Mouse (Mus musculus) CD8-positive naive resting alpha-beta T cell, adult 2 months (primary cell): ENCODE data around the gene Pgpep1l.

Experiments used
- DNase-seq, 2 experiments: peaks; one replicate each; pipeline ENCODE4 v3.0.0; 2022; ENCODE audit warnings: low read depth in 2 of 2, low spot score in 2 of 2

Gene Pgpep1l

DNA sequence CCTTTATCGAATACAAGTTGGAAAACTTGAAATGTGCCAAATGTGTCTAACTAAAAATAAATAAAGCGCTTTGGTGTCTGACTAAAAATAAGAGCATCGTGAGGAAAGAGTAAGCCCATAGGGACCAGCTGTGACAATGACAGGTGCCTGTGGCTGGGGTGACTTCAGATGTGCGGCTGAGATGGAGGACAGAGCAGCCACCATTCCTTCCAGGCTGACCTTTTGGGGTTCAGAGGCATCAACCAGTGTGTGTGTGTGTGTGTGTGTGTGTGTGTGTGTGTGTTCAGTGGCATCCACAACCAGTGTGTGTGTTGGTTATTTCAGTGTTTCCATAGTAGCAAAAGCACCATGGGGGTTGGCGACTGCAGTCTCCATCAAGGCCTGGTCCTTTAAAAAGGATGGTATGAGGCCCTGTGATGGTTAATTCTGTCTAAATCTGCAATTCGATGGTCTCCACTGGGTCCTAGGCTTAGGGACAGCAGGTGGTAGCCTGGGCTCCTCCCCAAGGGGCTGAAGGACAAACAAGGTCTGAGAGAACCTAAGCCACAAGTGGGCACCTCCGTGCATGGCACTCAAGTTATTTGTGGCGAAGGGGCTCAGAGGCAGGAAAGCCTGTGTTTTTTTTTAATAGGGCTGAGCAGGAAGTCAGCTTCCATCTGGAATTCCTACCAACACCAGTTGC, 546 bp downstream of the Pgpep1l start:
- no peak for DNase-seq

DNA sequence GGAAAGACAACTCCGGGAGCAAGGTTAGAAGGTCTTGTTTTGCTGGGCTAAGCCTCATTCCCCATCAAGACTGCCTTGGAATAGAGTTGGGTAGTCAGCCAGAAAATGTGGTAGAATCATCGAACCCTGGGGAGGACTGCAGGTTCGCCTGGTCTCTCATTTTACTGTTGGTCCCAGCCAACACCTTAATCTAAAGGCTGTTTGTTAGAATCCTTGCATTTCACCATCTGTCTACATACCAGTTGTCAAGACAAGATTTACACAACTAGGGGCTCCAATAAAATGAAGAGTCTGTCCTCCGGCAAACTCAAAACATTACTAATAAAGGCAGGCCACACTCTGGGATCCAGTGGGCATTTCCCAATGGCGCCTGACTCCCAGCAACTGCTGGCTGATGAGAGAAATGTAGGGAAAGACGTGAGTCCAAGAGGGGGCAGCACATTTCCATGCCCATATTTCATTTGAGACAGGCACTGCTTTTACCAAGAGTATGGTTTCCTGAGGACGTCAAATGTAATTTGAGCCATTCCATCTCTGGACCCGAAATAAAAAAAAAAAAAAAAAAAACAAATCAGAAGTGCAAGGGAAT, 1.3 kb downstream of the Pgpep1l start:
- no peak for DNase-seq

DNA sequence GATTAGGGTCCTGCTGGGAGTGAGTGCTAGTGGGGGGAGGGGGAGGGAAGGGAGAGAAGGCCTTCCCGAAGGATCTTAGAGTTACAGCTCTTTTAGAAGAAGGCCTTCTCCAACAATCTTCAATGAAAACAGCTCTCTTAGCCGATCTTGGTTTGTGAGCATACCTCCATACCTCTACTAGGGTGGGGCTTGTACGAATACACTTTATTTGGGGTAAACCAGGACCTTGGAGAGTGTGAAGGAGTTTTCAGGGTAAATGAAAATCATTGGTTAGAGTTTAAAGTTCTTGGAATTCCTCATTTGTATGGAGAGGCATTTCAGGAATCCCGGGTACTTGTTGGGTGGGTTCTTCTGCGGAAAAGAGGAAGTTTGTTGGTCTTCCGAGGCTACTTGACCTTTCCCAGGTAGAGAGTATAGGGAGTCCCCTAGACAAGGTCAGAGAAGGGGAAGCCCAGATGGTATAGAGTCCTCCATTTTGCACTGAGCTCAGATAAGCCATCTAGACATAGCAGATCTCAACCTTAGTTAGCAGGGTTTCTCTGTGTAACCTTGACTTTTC, 4.4 kb downstream of the Pgpep1l start:
- DNase-seq = no peak

DNA sequence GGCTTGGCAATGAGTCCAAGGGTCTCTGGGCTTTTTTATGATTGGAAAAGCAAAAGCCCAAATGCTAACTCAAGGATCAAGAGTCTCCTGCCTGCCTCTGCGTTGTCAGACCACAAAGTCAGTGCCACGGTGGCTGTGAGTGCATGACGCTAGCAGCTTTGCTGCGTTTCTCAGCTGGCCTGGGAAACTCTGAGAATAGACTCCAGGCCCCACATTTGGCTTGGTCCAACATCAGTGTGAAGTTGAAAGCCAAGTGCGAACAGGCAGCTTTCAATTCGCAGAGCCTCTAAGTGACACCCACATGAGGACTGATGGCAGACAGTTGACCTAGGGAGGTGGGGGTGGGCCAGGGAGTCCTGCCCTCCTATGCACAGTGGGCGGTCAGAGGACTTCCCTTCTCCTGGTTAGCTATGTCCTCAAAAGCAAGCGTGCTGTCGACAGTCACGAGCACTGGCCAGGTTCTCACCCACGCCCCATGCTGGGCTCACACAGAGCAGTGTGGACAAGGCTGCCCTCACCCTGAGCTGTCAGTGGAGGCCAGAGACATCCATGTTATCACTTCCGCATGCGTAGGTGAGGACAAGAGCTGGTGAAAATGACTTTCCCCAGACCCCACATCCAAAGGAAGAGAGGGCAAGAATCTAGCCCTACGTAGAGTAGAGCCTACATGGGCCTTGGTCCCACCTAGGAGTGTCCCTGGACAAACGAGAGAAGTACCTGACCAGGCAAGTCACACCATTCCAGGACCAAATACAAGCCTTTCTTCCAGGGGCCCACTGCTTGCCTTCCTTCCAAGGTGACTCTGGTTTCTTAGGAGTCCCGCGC, 5.5 kb downstream of the Pgpep1l start:
- DNase-seq = no peak

DNA sequence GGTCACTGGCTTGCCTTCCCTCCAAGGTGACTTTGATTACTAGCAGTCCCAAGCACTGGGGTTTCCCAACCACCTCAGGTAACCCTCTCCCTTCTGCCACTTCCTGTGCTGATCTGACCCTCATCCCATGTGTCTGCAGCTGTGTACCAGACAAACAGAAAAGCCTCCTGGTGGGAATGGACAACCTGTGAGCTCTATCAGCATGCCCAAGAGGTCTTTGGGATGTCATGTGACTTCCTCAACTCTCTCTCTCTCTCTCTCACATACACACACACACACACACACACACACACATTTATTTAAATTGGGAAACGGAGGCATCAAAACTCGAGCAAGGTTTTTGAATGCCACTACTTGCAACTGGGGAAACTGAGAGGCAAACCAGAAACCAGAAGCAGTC, 6.3 kb downstream of the Pgpep1l start:
- DNase-seq = no peak

DNA sequence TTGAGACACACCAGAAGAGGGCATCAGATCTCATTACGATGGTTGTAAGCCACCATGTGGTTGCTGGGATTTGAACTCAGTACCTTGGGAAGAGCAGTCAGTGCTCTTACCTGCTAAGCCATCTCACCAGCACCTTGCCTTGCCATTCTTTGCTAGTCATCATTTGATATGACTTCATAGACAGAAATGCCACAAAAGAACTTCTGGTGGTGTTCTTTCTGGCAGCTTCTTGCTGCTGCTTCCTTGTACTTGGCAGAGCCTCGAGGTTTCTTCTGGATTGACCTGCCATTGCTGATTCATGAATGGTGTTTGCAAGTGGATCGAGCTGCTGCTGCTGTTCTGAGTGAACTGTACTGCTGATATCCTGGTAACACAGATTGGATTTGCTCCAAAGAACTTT, 13.1 kb downstream of the Pgpep1l start:
- no peak for DNase-seq

DNA sequence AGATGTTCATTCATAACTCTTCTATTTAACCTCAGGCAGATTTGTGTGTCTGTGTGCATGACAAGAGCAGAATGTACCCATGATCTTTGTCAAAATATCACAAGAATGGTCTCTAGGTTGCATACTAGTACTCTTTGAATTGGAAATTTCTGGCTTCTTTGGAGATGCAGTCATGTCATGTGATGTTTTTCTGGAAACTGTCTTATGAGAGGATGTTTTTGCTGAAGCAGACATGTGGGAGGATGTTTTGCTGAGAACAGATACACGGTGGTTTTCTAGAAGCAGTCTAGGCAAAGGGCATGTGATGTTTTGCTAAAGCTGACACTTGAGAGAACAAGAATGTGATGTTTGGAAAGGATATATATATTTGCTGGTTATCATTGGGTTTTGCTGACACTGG, 13.6 kb downstream of the Pgpep1l start:
- peak; percentile 68 to 73 for DNase-seq

DNA sequence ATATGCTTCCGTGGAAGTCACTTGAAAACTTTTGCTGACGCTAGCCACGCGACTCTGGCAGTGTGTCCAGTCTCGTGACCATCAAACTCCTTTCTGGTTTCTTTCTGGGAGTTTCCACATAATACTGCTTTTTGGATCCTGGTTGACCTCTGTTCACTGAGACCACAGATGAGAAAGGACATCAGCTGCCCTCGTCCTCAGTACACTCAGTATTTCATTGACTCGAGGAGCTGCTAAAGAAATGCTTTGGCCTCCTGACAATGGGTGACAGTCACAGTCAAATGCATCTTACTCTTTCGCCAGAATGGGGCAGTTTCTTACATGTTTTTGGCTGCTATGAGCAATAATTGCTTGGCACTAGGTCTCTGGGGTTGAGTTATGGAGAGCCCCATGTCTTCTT, 17.8 kb downstream of the Pgpep1l start:
- no peak for DNase-seq

DNA sequence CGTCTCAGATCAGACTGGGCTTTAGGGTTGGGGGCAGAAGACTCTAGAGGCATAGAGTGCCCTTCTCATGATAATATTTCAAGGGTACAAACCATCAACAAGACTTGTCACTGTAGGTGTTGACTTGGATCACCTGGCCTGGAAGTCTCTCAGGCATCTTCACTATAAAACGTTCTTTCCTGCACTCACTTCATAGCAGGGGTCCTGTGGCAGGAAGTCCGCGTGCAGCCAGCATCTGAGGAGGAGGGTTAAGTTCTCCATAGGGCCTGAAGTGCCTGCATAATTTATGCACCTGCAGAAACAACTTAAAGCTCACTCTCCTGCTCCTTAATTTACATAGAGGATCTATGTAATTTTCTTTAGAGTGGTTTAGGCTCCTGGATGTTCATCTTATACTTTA, 18.4 kb downstream of the Pgpep1l start:
- DNase-seq = no peak

DNA sequence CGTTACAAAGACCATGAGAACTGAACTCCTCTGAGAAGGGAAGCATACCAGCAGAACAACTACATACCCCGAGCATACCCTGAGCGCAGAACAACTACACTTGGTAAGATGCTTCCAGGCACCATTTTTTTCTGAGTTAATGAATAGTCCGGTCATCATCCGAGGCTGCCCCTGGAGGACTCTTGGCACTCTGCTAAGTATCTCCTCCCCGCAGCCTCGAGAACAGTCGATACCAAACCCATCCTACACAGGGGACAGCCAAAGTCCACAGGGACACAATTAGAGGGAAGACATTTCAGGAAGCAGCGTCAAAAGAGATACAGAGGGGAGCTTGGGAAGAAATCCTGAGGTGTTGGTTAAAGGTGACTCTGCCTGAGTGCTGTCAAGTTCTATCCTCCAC, 22.8 kb downstream of the Pgpep1l start:
- no peak for DNase-seq

DNA sequence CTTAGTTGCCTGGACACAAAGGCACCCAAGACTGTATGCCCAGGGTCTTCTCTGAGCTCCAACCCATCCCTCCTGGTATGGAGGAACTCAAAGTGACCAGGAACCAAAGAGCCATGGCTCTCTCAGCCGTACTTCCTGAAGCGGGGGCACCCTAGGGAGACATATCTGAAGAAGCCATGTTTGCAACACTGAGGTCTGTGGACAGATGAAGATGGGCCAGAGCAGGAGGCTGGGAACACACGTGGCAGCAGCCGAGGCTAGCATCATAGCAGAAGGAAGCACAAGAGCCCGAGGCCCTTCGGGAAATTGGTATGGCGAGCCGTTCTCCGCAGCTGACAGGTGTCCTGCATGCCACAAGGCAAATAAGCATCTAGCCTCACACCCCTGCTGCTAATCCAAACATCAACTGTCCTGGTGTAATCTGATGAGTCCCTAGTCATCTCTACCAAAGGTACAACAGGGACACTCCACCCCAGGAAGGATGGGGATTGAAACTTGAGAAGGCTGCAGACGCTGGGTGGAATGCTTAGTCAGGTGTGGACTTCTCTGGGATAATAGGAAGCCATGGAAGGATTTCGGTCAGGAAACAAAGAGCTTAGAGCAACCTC, 24.7 kb downstream of the Pgpep1l start:
- no peak for DNase-seq

DNA sequence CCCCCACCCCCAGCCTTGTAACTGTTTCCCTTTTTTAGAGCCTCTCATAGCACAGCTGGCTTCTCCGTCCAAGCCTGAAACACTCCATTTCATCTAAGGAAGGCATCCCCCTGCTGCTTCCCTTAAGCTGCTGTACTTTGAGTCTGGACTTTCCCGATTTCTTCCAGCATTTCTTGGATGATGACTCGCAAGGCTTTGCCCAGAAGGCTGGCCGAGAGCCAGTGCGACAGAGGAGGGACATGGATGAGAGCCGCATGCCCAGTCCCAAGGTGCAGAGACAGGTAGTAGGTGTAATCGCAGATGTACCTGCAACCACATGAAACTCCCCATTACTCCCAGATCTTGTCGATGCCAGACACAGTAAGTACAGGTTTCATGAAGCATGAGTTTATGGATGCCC, 27.2 kb downstream of the Pgpep1l start:
- DNase-seq = no peak

DNA sequence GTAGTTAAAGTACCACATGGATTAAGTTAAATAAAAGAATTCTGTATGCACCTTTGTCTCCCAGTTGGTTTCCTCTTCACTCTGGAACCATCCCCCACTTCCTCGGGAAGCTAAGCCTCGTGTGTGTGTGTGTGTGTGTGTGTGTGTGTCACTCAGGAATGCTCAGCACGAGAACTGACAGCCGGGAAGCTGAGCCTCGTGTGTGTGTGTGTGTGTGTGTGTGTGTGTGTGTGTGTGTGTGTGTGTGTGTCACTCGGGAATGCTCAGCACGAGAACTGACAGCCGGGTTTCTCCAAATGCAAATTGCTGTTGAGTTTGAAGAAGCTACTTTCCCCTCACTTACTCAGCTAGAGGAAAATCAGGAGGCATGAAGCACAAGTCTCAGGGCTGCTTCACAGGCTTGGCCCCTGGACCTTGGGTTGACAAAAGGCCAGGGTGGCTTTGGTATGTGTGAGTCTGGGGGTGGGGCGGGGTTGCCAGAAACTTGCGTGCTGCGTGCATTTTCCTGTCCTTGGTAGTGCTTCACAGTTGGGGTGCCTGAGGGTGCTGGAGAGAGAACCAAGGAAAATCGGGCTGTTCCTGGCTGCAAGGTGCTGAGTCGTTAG, 30.3 kb downstream of the Pgpep1l start:
- DNase-seq = no peak

DNA sequence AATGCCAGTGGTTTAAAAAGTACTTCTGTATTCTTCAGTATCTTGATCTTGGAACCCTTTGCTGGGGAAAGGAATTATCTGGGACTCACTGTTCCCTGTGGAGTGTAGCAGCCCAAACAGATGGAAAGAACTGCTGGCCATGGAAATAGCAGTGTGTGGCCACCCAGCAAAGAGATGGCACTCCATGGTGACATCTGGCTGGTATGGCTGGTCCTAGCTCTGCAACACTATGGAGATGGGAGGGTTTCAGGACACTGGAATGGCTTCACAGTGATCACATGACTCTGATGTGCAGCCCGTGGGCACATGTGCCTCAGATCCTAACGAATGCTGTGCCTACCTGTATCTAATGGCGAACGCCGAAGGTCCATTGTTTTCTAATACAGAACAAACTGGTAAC, 31.5 kb downstream of the Pgpep1l start:
- DNase-seq = no peak

DNA sequence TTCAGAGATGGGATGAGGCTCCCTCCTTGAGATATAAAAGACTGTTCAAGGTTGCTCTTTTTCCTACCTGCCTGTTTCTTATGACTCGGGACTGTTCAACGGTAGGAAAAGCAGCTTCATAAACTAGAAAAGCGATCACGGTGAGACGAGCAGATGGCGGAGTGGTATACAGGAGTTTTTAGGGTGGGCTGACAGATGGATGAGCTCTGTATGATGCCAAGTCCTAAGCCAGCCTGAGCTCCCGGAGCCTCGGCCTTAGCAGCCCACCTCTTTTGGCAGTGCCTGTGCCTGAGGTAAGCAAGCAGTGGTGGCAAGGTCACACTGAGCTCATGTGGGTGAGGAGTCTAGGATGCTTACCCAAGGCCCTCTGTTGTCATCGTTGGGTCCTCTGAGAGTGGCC, 33.2 kb downstream of the Pgpep1l start:
- DNase-seq = no peak

DNA sequence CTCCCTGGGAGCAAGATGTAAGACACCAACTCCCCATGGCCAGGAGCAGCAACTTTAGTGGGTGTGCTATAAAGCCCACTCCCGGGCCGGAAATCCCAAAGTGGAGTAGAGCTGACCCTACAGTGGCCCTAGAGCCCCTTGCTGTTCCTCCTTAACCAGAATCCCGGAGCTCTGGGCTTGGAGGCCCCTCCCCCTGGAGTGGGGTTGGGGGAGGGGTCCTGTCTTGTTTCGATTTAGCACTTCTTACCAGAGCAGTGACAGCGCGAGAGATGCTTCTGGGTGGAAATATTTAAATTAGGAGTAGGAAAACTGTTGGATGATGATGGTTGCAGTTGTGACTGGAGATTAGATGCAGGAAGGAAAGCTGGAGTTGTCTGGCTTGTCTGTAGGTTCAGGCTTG, 35.5 kb downstream of the Pgpep1l start:
- DNase-seq = no peak

DNA sequence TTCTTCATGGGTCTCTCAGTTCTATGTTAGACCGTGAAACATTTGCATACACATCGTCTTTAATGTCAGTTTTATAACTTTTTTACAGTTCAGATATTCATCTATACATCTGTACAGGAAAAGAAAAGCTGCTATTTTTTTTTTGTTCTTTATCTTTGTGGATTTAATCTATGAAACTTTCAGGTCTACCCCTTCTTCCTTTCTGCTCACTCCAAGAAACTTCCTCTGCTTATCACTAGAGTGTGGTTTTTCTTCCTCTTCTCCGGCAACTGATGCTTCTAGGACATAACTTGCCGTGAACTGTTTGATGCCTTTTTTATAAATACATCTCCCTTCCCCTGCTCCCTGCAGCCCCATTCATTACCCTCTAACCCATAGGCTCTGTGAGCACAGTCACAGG, 36.4 kb downstream of the Pgpep1l start:
- no peak for DNase-seq

DNA sequence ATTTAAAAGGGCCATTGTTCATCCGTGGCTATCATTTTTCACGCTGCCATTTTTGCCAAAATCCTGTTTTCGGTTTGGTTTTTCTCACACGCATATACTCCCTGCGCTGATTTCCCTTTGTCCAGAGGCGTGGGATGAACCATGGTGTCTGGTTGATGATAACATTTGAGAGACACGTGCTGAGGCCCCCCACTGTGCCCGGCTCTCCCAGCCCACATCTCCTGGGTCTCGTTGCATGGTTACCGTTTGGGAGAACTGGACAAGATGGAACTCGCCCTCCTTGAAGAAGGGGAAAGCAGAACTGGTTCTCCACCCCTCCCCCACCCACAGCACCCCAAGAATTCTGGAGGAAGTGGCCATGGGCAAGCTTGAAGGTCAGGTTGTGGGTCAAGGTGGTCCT, 37.0 kb downstream of the Pgpep1l start:
- DNase-seq = no peak

DNA sequence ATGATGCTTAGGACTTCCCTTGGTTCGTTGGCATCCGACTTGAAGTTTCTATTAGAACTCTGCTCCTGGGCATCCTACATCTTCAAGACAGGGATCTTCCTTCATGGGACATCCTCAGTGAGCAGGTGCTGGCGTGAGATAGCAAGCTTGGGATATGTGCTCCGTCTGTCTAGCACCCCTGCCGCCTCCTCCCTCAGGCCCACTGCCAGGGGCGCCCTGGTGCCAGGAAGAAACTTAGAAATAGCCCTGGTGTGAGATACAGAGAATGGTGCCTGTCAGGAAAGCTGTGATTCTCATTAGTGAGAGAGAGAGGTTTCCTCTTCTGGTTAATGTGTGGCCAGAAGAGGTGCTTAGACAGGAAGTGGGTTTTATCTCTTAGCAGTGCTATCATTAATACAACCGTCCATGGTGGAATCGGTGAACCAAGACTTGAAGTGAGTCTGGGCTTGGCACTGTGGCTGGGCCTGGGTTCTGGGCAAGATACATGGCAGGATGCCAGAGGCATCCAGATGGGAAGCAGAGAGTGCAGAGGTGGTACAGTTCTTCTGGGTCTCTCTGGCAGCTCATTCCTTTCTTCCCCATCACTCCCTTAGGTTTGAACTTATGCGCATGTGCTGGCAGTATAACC, 38.5 kb downstream of the Pgpep1l start:
- no peak for DNase-seq

DNA sequence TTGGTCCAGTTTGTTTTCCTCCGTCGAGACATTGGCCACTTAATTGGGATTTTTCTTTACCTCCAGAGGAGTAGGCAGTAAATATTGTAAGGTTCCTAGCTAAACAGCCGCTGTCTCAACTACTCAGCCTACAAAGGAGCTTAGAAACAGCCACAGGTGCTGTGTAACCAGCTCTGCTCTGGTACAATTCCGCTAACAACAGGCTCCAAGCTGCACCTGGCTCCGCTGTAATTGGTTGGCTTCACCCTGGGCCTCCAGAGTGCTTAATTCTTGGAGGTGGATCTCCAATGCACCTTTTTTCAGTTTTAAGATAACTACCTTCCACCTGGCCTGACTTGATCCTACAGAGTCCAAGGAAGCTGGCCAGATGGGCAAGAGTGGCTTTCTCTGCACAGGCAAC, 40.0 kb downstream of the Pgpep1l start:
- DNase-seq = no peak

DNA sequence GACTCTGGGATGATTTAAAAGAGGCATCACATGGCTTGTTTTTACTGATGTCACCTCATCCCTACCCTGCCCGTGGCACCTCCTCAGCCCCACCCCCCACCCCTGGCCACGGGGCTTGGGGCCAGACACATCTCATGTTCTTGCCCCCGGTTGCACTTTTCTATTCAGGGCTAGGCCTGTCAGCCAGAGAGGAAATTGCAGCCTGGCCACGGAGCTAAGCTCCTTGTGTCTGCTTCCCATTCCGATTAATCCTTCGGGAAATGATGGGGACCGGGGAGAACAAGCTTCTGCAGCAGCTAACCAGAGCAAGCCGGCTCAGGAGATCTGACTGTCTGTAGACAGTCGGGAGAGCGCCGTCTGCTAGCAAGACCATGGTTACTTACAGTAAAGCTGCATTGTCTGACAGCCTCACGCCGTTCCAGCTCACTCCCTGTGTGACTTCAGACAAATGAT, 40.7 kb downstream of the Pgpep1l start:
- no peak for DNase-seq
